Mouse (Mus musculus) ES-Bruce4 (cell line): ENCODE measurements around the gene Bicdl1. TPM values are rescaled to one million over a fixed set of nuclear protein-coding genes. Genes with fewer than 3 reads are reported as not detected.

Experiments used
- H3K27ac ChIP-seq: 2 replicates; pipeline ENCODE4 v1.5.1; 2012; ENCODE audit warnings: low read length, inconsistent platforms; ENCODE audit not compliant: insufficient read depth
- H3K27me3 ChIP-seq: 2 replicates; pipeline ENCODE4 v1.6.1; 2012; ENCODE audit warnings: mild to moderate bottlenecking, low read length, inconsistent platforms; ENCODE audit not compliant: control insufficient read depth, poor library complexity, insufficient read depth, severe bottlenecking
- H3K36me3 ChIP-seq: 2 replicates; pipeline ENCODE4 v1.6.1; 2012; ENCODE audit warnings: inconsistent platforms, mild to moderate bottlenecking, low read length, moderate library complexity; ENCODE audit not compliant: control insufficient read depth, poor library complexity, insufficient read depth, severe bottlenecking
- H3K4me1 ChIP-seq: one replicate; pipeline ENCODE4 v1.8.1; 2011; ENCODE audit warnings: low read length; ENCODE audit not compliant: control insufficient read depth, insufficient read depth
- H3K4me3 ChIP-seq: 2 replicates; pipeline ENCODE4 v1.5.1; 2011; ENCODE audit warnings: low read depth, mild to moderate bottlenecking, low read length
- H3K9ac ChIP-seq: 2 replicates; pipeline ENCODE4 v1.6.1; 2012; ENCODE audit warnings: low read depth, mild to moderate bottlenecking, inconsistent platforms; ENCODE audit not compliant: poor library complexity, severe bottlenecking
- H3K9me3 ChIP-seq: replicated peaks from 2 replicates; pipeline ENCODE4 v1.6.1; 2012; ENCODE audit warnings: mild to moderate bottlenecking, low read length, inconsistent platforms; ENCODE audit not compliant: control insufficient read depth, poor library complexity, insufficient read depth, severe bottlenecking
- CTCF ChIP-seq: IDR thresholded peaks from one replicate; pipeline ENCODE4 v1.8.1; 2011; ENCODE audit warnings: low read depth, low read length
- EP300 ChIP-seq: IDR thresholded peaks from 2 replicates; pipeline ENCODE4 v1.6.1; 2011; ENCODE audit warnings: low read depth, low read length; ENCODE audit not compliant: insufficient read depth
- POLR2A ChIP-seq: IDR thresholded peaks from one replicate; pipeline ENCODE4 v1.8.1; 2011; ENCODE audit warnings: low read length; ENCODE audit not compliant: insufficient read depth
- polyA plus RNA-seq: library from polyadenylated mRNA; stranded (reverse); fragments of >200 nt; gene quantifications from 2 replicates; pipeline ENCODE4 v1.2.4, GENCODE M21; 2011; ENCODE audit warnings: low read depth; ENCODE audit not compliant: missing spikeins, insufficient read depth, insufficient read length

Gene Bicdl1
- 32.3 and 34.0 TPM in 2 replicates for polyA plus RNA-seq

GRCm38 (mm10) chr5:115731001-115731731 is at the start of gene Bicdl1:
Gene Bicdl1 (minus strand): TSS chr5:115731621.
- Histone ChIP-seq H3K9ac (peak within 1 kb of the TSS; percentile 98), H3K9me3 (no peaks in the 10 kb centered on the region), H3K27me3 (no peaks in the 10 kb centered on the region), H3K36me3 (no peaks in the 10 kb centered on the region), H3K27ac (no peak within 1 kb of the TSS), H3K4me3 (peak within 1 kb of the TSS; percentile 80), H3K4me1 (no peaks in the 10 kb centered on the region)
- no peak for TF ChIP-seq CTCF
- TF ChIP-seq EP300, result no peak
- no peak for TF ChIP-seq POLR2A

GRCm38 (mm10) chr5:115776911-115777310 is 45.5 kb upstream of the Bicdl1 start:
- Histone ChIP-seq H3K27ac (no peak overlapping the region), H3K36me3 (no peaks in the 10 kb centered on the region), H3K9ac (no peak overlapping the region), H3K4me3 (no peak overlapping the region), H3K27me3 (no peaks in the 10 kb centered on the region), H3K4me1 (no peaks in the 10 kb centered on the region), H3K9me3 (no peaks in the 10 kb centered on the region)
- TF ChIP-seq CTCF (no peak), EP300 (no peak), POLR2A (no peak)

GRCm38 (mm10) chr5:115775350-115775749 is 43.9 kb upstream of the Bicdl1 start:
- Histone ChIP-seq H3K9ac (no peak overlapping the region), H3K4me3 (no peak overlapping the region), H3K36me3 (no peaks in the 10 kb centered on the region), H3K4me1 (no peaks in the 10 kb centered on the region), H3K27ac (no peak overlapping the region), H3K9me3 (no peaks in the 10 kb centered on the region), H3K27me3 (no peaks in the 10 kb centered on the region)
- TF ChIP-seq EP300 (no peak), CTCF (no peak), POLR2A (no peak)

- TF ChIP-seq CTCF, result peak; percentile 37
- no peak for TF ChIP-seq POLR2A
Measured at GRCm38 (mm10) chr5:115770048-115770447, 38.6 kb upstream of the Bicdl1 start.

GRCm38 (mm10) chr5:115769116-115769515 is 37.7 kb upstream of the Bicdl1 start:
- no peaks in the 10 kb centered on the region for H3K27me3 ChIP-seq
- TF ChIP-seq EP300, result no peak
- H3K9ac ChIP-seq, result no peak overlapping the region
- peaks cover 2% of the 10 kb centered on the region; the same call in 1 of the 2 replicates for H3K9me3 ChIP-seq
- no peak overlapping the region for H3K4me3 ChIP-seq
- H3K4me1 ChIP-seq, result no peaks in the 10 kb centered on the region
- no peak overlapping the region for H3K27ac ChIP-seq
- no peaks in the 10 kb centered on the region for H3K36me3 ChIP-seq

More at GRCm38 (mm10) chr5:115770048-115770447, 38.6 kb upstream of the Bicdl1 start:
- H3K9ac ChIP-seq, result no peak overlapping the region
- no peak overlapping the region for H3K27ac ChIP-seq
- no peaks in the 10 kb centered on the region for H3K36me3 ChIP-seq
- H3K4me3 ChIP-seq, result no peak overlapping the region
- H3K4me1 ChIP-seq, result no peaks in the 10 kb centered on the region
- H3K27me3 ChIP-seq, result no peaks in the 10 kb centered on the region
- peaks cover 2% of the 10 kb centered on the region; the same call in 1 of the 2 replicates for H3K9me3 ChIP-seq

GRCm38 (mm10) chr5:115766821-115767220 is 35.4 kb upstream of the Bicdl1 start:
- no peaks in the 10 kb centered on the region for H3K4me1 ChIP-seq
- H3K4me3 ChIP-seq, result no peak overlapping the region
- no peak for TF ChIP-seq EP300
- TF ChIP-seq CTCF, result no peak
- no peak for TF ChIP-seq POLR2A
- H3K9ac ChIP-seq, result no peak overlapping the region
- H3K9me3 ChIP-seq, result peaks cover 2% of the 10 kb centered on the region; the same call in 1 of the 2 replicates
- H3K36me3 ChIP-seq, result no peaks in the 10 kb centered on the region
- no peak overlapping the region for H3K27ac ChIP-seq
- H3K27me3 ChIP-seq, result no peaks in the 10 kb centered on the region
